ENCODE assay signal across 26 mouse cellular contexts in the genomic region with DNA sequence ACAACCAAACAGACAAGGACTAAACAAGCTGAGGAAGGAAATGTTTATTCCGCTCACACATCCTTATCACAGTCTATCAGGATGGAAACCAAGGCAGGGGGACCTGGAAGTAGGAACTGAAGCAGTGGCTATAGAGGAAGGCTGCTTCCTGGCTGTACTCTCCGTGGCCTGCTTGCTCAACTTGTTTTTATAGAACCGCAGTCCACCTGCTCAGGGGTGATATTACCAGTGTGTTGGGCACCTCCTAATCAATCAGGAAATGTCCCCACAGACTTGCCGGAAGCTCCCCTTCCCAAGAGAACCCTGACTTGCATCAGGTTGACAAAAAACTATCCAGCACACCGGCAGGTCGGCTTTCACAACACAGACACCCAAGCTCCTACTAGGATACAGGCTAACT.
A peak's percentile ranks its signal among the peaks of the same experiment; 100 is the strongest.
DNase-seq lines count a peak whose midpoint lies in the region; ATAC-seq and TF ChIP-seq lines count a peak whose summit lies in the region.
"Had no signal": no experiment of that assay in that cellular context is flagged by ENCODE, and none has a peak within 500 bp of the region (broad histone marks: within the 10 kb centered on the region; RNA-seq: fewer than 3 reads in every experiment).

No protein-coding gene starts in this region.

- H3K27me3 ChIP-seq in liver, postnatal 0 days (ENCODE audit: insufficient read depth, low read length), result no peaks in the 10 kb centered on the region
- H3K27me3 ChIP-seq in liver, embryonic 11.5 days (replicated peaks; ENCODE audit: control insufficient read depth, insufficient read depth, low read length), result no peaks in the 10 kb centered on the region
- H3K27me3 ChIP-seq: CH12.LX; forebrain, embryonic 12.5 days; heart, embryonic 13.5 days; hindbrain, embryonic 15.5 days; limb, embryonic 12.5 days; liver, embryonic 12.5 days; neural tube, embryonic 13.5 days had no signal

- TF ChIP-seq CTCF in liver, postnatal 0 days (IDR thresholded peaks at IDR 0.05; ENCODE audit: low read depth), result no peak

- ATAC-seq in liver, postnatal 0 days, result peak; percentile 20; the same call in 1 of the 2 replicates
- no peak for ATAC-seq in liver, embryonic 11.5 days (replicated peaks; ENCODE audit: low FRiP score)
- peak; percentile 52 for ATAC-seq in common myeloid progenitor, adult 5-6 weeks (replicated peaks; ENCODE audit: low read depth, poor library complexity, severe bottlenecking)
- ATAC-seq in megakaryocyte progenitor cell, adult 5-6 weeks (replicated peaks; ENCODE audit: poor library complexity), result peak; percentile 40
- ATAC-seq: forebrain, postnatal 0 days had no signal

- H3K9me3 ChIP-seq in liver, postnatal 0 days (ENCODE audit: low read length), result no peaks in the 10 kb centered on the region
- no peaks in the 10 kb centered on the region for H3K9me3 ChIP-seq in liver, embryonic 11.5 days (ENCODE audit: control insufficient read depth, low read length)
- H3K9me3 ChIP-seq: forebrain, embryonic 12.5 days; heart, embryonic 13.5 days; hindbrain, embryonic 10.5 days; hindbrain, embryonic 15.5 days; limb, embryonic 12.5 days; liver, embryonic 12.5 days; neural tube, embryonic 13.5 days had no signal

- TF ChIP-seq EP300 in liver, postnatal 0 days (IDR thresholded peaks at IDR 0.05; ENCODE audit: low read depth), result no peak

- no peak overlapping the region for H3K9ac ChIP-seq in liver, postnatal 0 days (replicated peaks)
- H3K9ac ChIP-seq in liver, embryonic 11.5 days (ENCODE audit: low read depth, low read length), result no peak overlapping the region
- H3K9ac ChIP-seq: forebrain, embryonic 12.5 days; forebrain, postnatal 0 days; heart, embryonic 13.5 days; hindbrain, embryonic 15.5 days; limb, embryonic 12.5 days; liver, embryonic 12.5 days; neural tube, embryonic 13.5 days had no signal

- peaks cover 22% of the 10 kb centered on the region for H3K4me1 ChIP-seq in liver, postnatal 0 days (ENCODE audit: insufficient read depth)
- H3K4me1 ChIP-seq in liver, embryonic 11.5 days (replicated peaks; ENCODE audit: control insufficient read depth, insufficient read depth, low read length), result 0 out of 2 replicates have a peak, but pooled peaks cover 2% of the 10 kb centered on the region
- H3K4me1 ChIP-seq: forebrain, embryonic 12.5 days had no signal

- H3K4me2 ChIP-seq in liver, postnatal 0 days (ENCODE audit: low read depth, low read length), result no peak overlapping the region
- H3K4me2 ChIP-seq in liver, embryonic 11.5 days, result no peak overlapping the region
- H3K4me2 ChIP-seq: forebrain, embryonic 12.5 days; heart, embryonic 13.5 days; hindbrain, embryonic 15.5 days; limb, embryonic 12.5 days; liver, embryonic 12.5 days; midbrain, embryonic 11.5 days; neural tube, embryonic 13.5 days had no signal

- no peak for DNase-seq in liver, postnatal 0 days
- no peak for DNase-seq in liver, embryonic 11.5 days (ENCODE audit: low spot score)
- no peak for DNase-seq in frontal cortex, postnatal 14 days (ENCODE audit: low spot score in 2 of 2)
- DNase-seq in layer of hippocampus, postnatal 10 days (ENCODE audit: low spot score in 2 of 2), result no peak
- no peak for DNase-seq in left cerebral cortex, adult 18-20 months (ENCODE audit: low spot score in 2 of 2)
- DNase-seq: cerebellum, adult 11 months; cerebellum, adult 9-10 months; embryo, embryonic 11 days; forebrain, postnatal 0 days; gastrocnemius, postnatal 10 days; heart, postnatal 14 days; kidney, postnatal 4 days; thymus, adult 18-20 months; thymus, postnatal 25 days had no signal

- 27% methylated on average over 6 of the region's 6 CpGs for WGBS in liver, postnatal 0 days (ENCODE audit: insufficient replicate concordance)
- WGBS in liver, embryonic 11.5 days, result 29% methylated on average over 6 of the region's 6 CpGs

- no peak overlapping the region for H3K27ac ChIP-seq in liver, postnatal 0 days (ENCODE audit: low read depth)
- H3K27ac ChIP-seq in liver, embryonic 11.5 days (ENCODE audit: low read depth, low read length), result no peak overlapping the region
- H3K27ac ChIP-seq: forebrain, embryonic 12.5 days; hindbrain, embryonic 10.5 days; hindbrain, embryonic 15.5 days; kidney, postnatal 0 days; limb, embryonic 12.5 days; liver, embryonic 12.5 days; neural tube, embryonic 13.5 days had no signal

- H3K4me3 ChIP-seq in liver, postnatal 0 days (ENCODE audit: low read depth, low read length), result no peak overlapping the region
- no peak overlapping the region for H3K4me3 ChIP-seq in liver, embryonic 11.5 days (ENCODE audit: low read depth, low read length)
- H3K4me3 ChIP-seq: forebrain, embryonic 12.5 days; heart, embryonic 13.5 days; hindbrain, embryonic 10.5 days; hindbrain, embryonic 15.5 days; limb, embryonic 12.5 days; liver, embryonic 12.5 days; neural tube, embryonic 13.5 days had no signal

- H3K36me3 ChIP-seq in liver, postnatal 0 days (replicated peaks; ENCODE audit: insufficient read depth, low read length), result no peaks in the 10 kb centered on the region
- no peaks in the 10 kb centered on the region for H3K36me3 ChIP-seq in liver, embryonic 11.5 days (ENCODE audit: control insufficient read depth, insufficient read depth, low read length)
- H3K36me3 ChIP-seq: forebrain, embryonic 12.5 days; hindbrain, embryonic 10.5 days; hindbrain, embryonic 15.5 days; liver, embryonic 12.5 days; neural tube, embryonic 13.5 days had no signal
